Mouse (Mus musculus): ENCODE data around the gene Mgarp.
"Not testable (repeated sequence)": the region's sequence is repeated elsewhere in the genome, so short reads cannot be mapped to it uniquely, and the experiment has no call there.

Gene Mgarp

GRCm38 (mm10) chr3:51396219-51397068, at the start of gene Mgarp:
Gene Mgarp (minus strand): TSS chr3:51396738.
- peak; percentile 85 for DNase-seq

GRCm38 (mm10) chr3:51434871-51435595, 38.5 kb upstream of the Mgarp start:
- no peak for DNase-seq

GRCm38 (mm10) chr3:51434364-51434763, 37.8 kb upstream of the Mgarp start:
- not testable (repeated sequence) for DNase-seq

DNA sequence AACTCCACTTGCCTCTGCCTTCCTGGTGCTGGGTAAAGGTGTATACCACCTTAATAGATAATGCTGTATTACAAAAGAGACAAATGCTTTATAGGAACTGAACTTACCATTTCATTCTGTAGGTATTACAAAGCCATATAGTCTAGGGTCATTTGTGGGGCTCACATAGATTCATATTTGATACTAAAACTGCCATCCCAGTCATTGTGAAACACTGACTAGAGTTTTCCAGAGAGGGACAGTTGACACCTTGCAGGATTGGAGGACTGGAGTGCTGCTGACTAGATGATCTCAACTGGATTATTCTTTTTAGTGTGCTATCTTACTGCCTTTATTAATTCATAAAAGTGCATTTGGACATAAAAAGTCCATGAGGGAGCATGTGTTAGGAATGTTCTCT, 28.9 kb upstream of the Mgarp start:
- no peak for DNase-seq

DNA sequence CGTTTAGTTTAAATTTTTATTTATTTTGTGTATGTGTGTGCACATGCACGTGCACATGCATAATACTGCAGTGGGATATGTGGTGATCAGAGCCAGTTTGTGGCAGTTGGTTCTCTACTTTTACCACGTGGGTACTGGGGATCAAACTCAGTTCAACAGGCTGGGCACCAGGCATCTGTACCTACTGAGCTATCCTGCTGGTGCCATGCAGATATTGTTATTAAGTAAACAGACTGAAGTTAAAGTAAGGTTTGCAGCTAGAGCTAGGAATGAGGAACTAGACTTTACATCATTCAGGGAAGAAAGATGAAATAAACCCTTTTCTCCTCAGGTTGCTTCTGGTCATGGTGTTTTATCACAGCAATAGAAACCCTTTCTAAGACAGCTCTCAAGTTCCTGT, 25.4 kb upstream of the Mgarp start:
- no peak for DNase-seq

- DNase-seq = no peak
Measured at GRCm38 (mm10) chr3:51417966-51418365, 21.4 kb upstream of the Mgarp start.

DNA sequence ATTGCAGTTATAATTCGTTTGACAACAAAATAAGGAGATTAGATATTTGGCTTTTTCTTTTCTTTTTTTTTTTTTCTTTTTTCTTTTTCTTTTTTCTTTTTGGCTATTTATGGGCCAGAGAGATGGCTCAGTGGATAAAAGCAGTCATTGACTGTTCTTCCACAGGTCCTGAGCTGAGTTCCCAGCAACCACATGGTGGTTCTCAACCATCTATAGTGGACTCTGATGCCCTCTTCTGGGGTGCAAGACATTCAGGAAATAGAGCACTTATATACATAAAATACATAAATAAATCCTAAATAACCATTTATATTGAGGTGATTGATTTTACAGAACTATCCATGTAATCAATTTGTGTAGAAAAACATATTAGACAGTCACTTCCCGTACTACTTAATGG, 20.9 kb upstream of the Mgarp start:
- no peak for DNase-seq

DNA sequence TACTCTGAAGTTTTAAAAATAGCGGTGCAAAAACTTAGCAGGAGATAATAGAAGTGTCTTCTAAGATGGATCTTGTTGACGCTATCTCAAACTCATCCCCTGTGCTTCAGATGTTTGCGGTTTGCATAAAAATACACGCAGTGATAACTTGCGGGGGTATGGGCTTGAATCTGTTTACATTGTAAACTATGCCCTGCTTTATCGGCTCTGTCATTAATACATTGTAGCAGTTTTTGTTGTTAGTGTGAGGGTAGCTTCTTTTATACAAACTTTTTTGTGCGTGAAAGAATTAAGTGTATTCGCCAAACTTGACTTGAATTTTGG, 20.6 kb upstream of the Mgarp start:
- no peak for DNase-seq

- peak; percentile 72 for DNase-seq
Measured at GRCm38 (mm10) chr3:51416364-51417134, 20.0 kb upstream of the Mgarp start.

GRCm38 (mm10) chr3:51416073-51416363, 19.5 kb upstream of the Mgarp start:
- no peak for DNase-seq

- peak; percentile 97 for DNase-seq
Measured at GRCm38 (mm10) chr3:51415098-51416072, 18.8 kb upstream of the Mgarp start, which contains the start of gene Naa15. Gene Naa15 (plus strand): TSS chr3:51415148.

GRCm38 (mm10) chr3:51413276-51413675, 16.7 kb upstream of the Mgarp start:
- DNase-seq = peak; percentile 25

DNA sequence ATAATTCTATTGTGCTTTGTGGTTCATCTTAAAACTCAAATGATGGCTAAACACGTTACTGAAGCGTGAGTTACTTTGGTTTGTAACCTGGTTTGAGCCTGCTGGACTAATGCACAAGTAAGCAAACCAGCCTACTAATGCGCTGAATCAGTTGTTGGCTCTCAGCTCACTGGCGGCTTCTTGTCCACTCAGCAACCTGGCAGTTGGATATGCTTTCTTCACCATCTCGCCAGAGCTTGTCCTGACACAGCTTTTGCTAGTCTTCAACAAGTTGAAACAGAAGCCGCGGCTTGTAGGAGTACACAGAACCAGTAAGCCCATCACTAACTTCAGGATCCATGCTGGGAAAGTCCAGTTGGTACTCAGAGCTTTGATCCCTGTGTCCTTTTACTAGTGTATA, 15.9 kb upstream of the Mgarp start:
- no peak for DNase-seq

DNA sequence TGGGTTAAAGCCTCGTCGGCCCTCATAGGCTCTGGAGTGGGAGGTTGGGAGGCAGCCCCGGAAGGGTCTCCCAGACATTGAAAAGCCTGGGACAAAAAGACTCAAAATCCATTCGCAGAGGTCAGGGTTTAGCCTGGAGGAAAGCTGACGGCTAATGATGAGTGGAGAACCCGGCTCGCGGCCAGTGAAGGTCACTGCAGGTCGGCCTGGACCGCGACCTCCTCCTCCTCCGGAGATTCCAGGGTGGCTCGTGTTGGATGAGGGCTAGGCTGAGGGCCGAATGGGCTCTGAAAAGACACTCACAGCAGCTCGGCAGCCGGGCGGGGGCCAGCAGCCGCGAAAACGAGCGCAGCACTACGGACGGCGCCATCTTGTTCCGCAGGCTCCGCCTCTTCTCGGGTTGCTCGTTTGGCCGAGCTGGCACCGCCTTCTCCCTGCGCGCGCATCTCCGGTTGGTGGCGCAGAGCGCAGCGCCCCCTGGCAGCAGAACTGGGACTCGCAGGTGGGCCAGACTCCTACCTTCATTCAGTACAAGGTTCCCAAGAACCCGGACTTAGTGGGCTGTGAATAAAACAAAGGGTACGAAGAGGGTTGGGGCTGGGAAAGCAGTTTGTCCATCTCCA, 12.1 kb upstream of the Mgarp start, which contains the start of gene Ndufc1:
Gene Ndufc1, minus strand, starts transcription at position 428 of the 623 bp plus-strand sequence.
- DNase-seq = peak; percentile 99

GRCm38 (mm10) chr3:51407870-51408560, 11.5 kb upstream of the Mgarp start:
- peak; percentile 24 for DNase-seq

DNA sequence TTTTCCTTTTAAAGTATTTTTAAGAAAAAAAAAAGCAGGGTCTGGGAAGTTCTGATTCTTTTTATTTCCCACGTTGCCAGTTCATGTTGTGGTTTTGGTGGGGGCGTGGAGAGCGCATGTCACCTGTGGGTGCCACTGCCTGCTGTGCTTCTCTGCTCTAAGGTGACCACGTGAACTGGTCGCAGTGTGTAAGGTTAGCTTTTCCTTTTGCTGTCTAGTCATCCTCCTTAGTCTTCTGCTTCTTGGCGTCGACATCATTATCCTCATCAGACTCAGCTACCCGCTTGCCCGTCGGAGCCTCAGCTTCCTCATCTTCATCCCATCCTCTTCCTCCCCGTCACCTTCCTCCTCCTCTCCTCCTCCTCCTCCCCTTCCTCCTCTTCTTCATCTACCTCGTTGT, 6.1 kb upstream of the Mgarp start:
- no peak for DNase-seq

GRCm38 (mm10) chr3:51402054-51402453, 5.5 kb upstream of the Mgarp start:
- not testable (repeated sequence) for DNase-seq

DNA sequence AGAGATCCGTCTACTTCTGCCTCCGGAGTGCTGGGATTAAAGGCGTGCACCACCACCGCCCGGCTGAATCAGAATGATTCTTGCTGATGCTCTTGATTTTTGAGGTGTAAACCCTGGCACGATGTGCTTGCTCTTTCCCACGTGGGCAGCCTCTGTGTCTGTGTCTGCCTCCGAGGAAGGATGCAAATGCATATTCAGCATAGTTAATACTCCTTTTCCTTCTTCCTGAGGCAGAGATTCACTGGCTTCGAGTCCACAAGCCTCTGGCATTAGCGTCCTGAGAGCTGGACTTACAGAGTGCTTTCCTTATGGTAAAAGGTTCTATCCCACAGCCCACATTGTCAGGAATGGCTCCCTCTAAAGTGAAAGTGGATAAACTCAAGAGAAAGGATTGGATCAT, 4.1 kb upstream of the Mgarp start:
- no peak for DNase-seq

- DNase-seq = no peak
Measured at GRCm38 (mm10) chr3:51399531-51399930, 3.0 kb upstream of the Mgarp start.

GRCm38 (mm10) chr3:51398667-51399066, 2.1 kb upstream of the Mgarp start:
- no peak for DNase-seq

DNA sequence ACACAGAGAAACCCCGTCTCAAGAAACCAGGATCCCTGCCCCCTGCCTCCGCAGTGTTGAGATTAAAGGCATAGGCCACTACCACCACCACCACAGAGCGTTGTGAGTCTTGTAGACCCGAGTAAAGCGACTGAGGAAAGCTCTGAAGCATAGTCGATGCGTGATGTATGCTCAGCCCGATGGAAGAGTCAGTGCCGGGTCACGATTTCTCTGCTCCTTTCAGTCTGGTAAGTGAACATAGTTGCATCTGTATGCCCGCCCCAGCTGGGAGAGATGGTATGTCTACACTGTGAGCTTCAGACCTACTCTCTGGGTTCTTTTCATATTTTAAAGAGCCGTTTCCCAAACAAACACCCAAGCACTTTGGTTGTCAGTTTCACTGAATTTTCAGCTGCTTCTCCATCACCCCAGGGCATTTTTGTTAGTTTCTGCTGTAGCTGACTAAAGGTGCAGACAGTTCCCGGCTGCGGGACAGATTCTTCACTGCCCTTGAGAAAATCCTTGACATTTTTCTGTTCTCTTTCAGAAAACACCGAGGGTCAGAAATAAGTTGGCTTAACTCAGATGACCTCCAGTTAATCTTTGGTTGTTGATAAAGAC, 1.3 kb upstream of the Mgarp start:
- no peak for DNase-seq

Measured in kidney, postnatal 10 days (tissue).